Mouse (Mus musculus) neutrophil, adult 5-6 weeks (primary cell): ENCODE measurements around the gene Bri3. TPM values are rescaled to one million over a fixed set of nuclear protein-coding genes. Genes with fewer than 3 reads are reported as not detected.
A peak's percentile ranks its signal among the peaks of the same experiment; 100 is the strongest.

Experiments
- ATAC-seq: fragments of 151-379, 151-347 bp; 2 replicates; pipeline ENCODE4 v1.8.0; 2017; ENCODE audit warnings: mild to moderate bottlenecking, moderate TSS enrichment; ENCODE audit not compliant: insufficient number of reproducible peaks, poor library complexity, low FRiP score, severe bottlenecking; ENCODE audit errors: extremely low read depth
- total RNA-seq: library from RNA; stranded (forward); fragments of 200-1000 nt; gene quantifications from 2 replicates; pipeline ENCODE4 v1.2.3, GENCODE M21; 2017

The Bri3 gene
- total RNA-seq, 1 experiment from 2014 or later: 39.1 TPM

GRCm38 (mm10) chr5:144258131-144258611 lies 13.9 kb downstream of the Bri3 start:
- ATAC-seq: no peak

- no peak for ATAC-seq
Observed at GRCm38 (mm10) chr5:144258687-144259086, 14.4 kb downstream of the Bri3 start.

GRCm38 (mm10) chr5:144259228-144259627 lies 15.0 kb downstream of the Bri3 start:
- no peak for ATAC-seq

GRCm38 (mm10) chr5:144260464-144260863 lies 16.2 kb downstream of the Bri3 start:
- no peak for ATAC-seq

GRCm38 (mm10) chr5:144261309-144261708 lies 17.1 kb downstream of the Bri3 start:
- ATAC-seq: no peak

GRCm38 (mm10) chr5:144261829-144262228 lies 17.6 kb downstream of the Bri3 start:
- ATAC-seq: no peak

- ATAC-seq: no peak
Observed at GRCm38 (mm10) chr5:144263082-144263481, 18.8 kb downstream of the Bri3 start.

GRCm38 (mm10) chr5:144263496-144263895 lies 19.3 kb downstream of the Bri3 start:
- no peak for ATAC-seq

- ATAC-seq: no peak
Observed at GRCm38 (mm10) chr5:144267535-144268241, 23.5 kb downstream of the Bri3 start.

- no peak for ATAC-seq
Observed at GRCm38 (mm10) chr5:144269926-144270325, 25.7 kb downstream of the Bri3 start.

- ATAC-seq: no peak
Observed at GRCm38 (mm10) chr5:144270420-144270819, 26.2 kb downstream of the Bri3 start.

- no peak for ATAC-seq
Observed at GRCm38 (mm10) chr5:144271118-144271517, 26.9 kb downstream of the Bri3 start.

- ATAC-seq: no peak
Observed at GRCm38 (mm10) chr5:144271772-144272171, 27.5 kb downstream of the Bri3 start.

- no peak for ATAC-seq
Observed at GRCm38 (mm10) chr5:144274904-144275303, 30.7 kb downstream of the Bri3 start.

- peak; percentile 89 for ATAC-seq
Observed at GRCm38 (mm10) chr5:144276898-144277630, 32.8 kb downstream of the Bri3 start.

- ATAC-seq: no peak
Observed at GRCm38 (mm10) chr5:144278374-144278960, 34.2 kb downstream of the Bri3 start.

GRCm38 (mm10) chr5:144279081-144279541 lies 34.9 kb downstream of the Bri3 start:
- ATAC-seq: no peak

GRCm38 (mm10) chr5:144279926-144280325 lies 35.7 kb downstream of the Bri3 start:
- no peak for ATAC-seq

GRCm38 (mm10) chr5:144282470-144283260 lies 38.4 kb downstream of the Bri3 start:
- ATAC-seq: no peak
